Mouse (Mus musculus): ENCODE data around the gene Serpina3c. TPM values are rescaled to one million over a fixed set of nuclear protein-coding genes. Genes with fewer than 3 reads are reported as not detected.

Gene Serpina3c
- polyA plus RNA-seq, 1 experiment from 2014 or later, result not detected

- Histone ChIP-seq H3K27ac (ENCODE audit: low read depth, low read length) (no peak overlapping the region), H3K36me3 (ENCODE audit: control insufficient read depth, insufficient read depth, low read length) (no peaks in the 10 kb centered on the region), H3K9ac (ENCODE audit: low read depth, low read length) (no peak overlapping the region), H3K4me3 (ENCODE audit: low read depth, low read length) (no peak overlapping the region), H3K27me3 (ENCODE audit: control insufficient read depth, insufficient read depth, low read length) (no peaks in the 10 kb centered on the region), H3K4me1 (replicated peaks; ENCODE audit: control insufficient read depth, insufficient read depth, low read length) (no peaks in the 10 kb centered on the region), H3K4me2 (replicated peaks; ENCODE audit: low read depth, low read length) (no peak overlapping the region), H3K9me3 (ENCODE audit: control insufficient read depth, low read length) (no peaks in the 10 kb centered on the region)
- ATAC-seq (ENCODE audit: low FRiP score), result no peak
- WGBS, result 90% methylated on average over 3 of the region's 3 CpGs
- no peak for DNase-seq (ENCODE audit: low spot score)
Measured at GRCm38 (mm10) chr12:104153041-104153645, 527 bp downstream of the Serpina3c start.

- no peaks in the 10 kb centered on the region for H3K36me3 ChIP-seq (ENCODE audit: control insufficient read depth, insufficient read depth, low read length)
- H3K9ac ChIP-seq (ENCODE audit: low read depth, low read length), result no peak overlapping the region
- no peak for DNase-seq (ENCODE audit: low spot score)
- no peak for ATAC-seq (ENCODE audit: low FRiP score)
- no peaks in the 10 kb centered on the region for H3K4me1 ChIP-seq (replicated peaks; ENCODE audit: control insufficient read depth, insufficient read depth, low read length)
- H3K27me3 ChIP-seq (ENCODE audit: control insufficient read depth, insufficient read depth, low read length), result no peaks in the 10 kb centered on the region
- H3K4me3 ChIP-seq (ENCODE audit: low read depth, low read length), result no peak overlapping the region
- H3K4me2 ChIP-seq (replicated peaks; ENCODE audit: low read depth, low read length), result no peak overlapping the region
- WGBS, result 80% methylated on average over 2 of the region's 2 CpGs
- no peaks in the 10 kb centered on the region for H3K9me3 ChIP-seq (ENCODE audit: control insufficient read depth, low read length)
- H3K27ac ChIP-seq (ENCODE audit: low read depth, low read length), result no peak overlapping the region
Measured at GRCm38 (mm10) chr12:104151989-104152388, 1.7 kb downstream of the Serpina3c start.

DNA sequence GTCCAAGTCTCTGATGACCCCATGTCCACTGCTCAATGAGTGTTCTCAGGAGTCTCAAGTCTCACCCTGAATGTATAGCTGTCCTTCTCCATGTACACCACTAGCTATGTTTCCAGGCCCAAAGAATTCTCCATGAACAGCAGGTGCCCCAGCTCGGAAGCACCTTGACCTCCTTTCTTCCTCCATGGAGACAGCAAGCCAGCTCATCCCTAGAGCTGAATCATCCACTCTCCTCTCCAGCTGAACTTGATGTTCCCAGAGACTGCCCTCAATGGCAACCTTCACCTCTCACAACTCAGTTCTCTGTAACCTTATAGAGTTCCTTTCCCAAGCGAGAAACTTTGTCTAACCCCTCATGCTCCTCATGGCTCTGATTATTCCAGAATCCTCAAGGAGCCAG, 8.1 kb downstream of the Serpina3c start:
- ATAC-seq (ENCODE audit: low FRiP score) (no peak), DNase-seq (ENCODE audit: low spot score) (no peak)
- H3K9me3 ChIP-seq (ENCODE audit: control insufficient read depth, low read length), result no peaks in the 10 kb centered on the region
- H3K9ac ChIP-seq (ENCODE audit: low read depth, low read length), result no peak overlapping the region
- H3K4me3 ChIP-seq (ENCODE audit: low read depth, low read length), result no peak overlapping the region
- WGBS, result 82% methylated on average over 2 of the region's 2 CpGs
- H3K27ac ChIP-seq (ENCODE audit: low read depth, low read length), result no peak overlapping the region
- no peaks in the 10 kb centered on the region for H3K36me3 ChIP-seq (ENCODE audit: control insufficient read depth, insufficient read depth, low read length)
- no peaks in the 10 kb centered on the region for H3K27me3 ChIP-seq (ENCODE audit: control insufficient read depth, insufficient read depth, low read length)
- H3K4me2 ChIP-seq (replicated peaks; ENCODE audit: low read depth, low read length), result no peak overlapping the region
- H3K4me1 ChIP-seq (replicated peaks; ENCODE audit: control insufficient read depth, insufficient read depth, low read length), result no peaks in the 10 kb centered on the region

DNA sequence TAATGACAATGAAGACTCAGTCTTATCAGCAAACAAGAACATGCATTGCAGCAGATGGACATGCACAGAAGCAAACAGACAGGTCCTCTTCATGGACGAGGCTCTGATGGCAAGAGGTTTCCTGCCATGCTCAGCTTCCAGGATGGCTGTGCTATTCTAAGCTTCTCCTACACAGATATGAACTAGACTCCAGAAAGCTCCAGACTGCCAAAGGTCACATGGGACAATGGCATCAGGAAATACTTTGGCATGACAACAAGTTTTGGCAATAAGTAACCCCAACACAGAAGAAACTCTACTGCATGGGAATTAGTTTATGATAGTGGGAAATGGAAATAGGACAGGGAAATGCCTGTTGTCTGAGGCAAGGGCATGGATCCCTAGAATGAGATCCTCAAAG, 10.4 kb downstream of the Serpina3c start:
- Histone ChIP-seq H3K4me3 (ENCODE audit: low read depth, low read length) (no peak overlapping the region), H3K4me2 (replicated peaks; ENCODE audit: low read depth, low read length) (no peak overlapping the region), H3K4me1 (replicated peaks; ENCODE audit: control insufficient read depth, insufficient read depth, low read length) (no peaks in the 10 kb centered on the region), H3K9ac (ENCODE audit: low read depth, low read length) (no peak overlapping the region), H3K27me3 (ENCODE audit: control insufficient read depth, insufficient read depth, low read length) (no peaks in the 10 kb centered on the region), H3K36me3 (ENCODE audit: control insufficient read depth, insufficient read depth, low read length) (no peaks in the 10 kb centered on the region), H3K27ac (ENCODE audit: low read depth, low read length) (no peak overlapping the region), H3K9me3 (ENCODE audit: control insufficient read depth, low read length) (no peaks in the 10 kb centered on the region)
- no peak for ATAC-seq (ENCODE audit: low FRiP score)
- no peak for DNase-seq (ENCODE audit: low spot score)
- 77% methylated on average over 1 of the region's 1 CpGs for WGBS

DNA sequence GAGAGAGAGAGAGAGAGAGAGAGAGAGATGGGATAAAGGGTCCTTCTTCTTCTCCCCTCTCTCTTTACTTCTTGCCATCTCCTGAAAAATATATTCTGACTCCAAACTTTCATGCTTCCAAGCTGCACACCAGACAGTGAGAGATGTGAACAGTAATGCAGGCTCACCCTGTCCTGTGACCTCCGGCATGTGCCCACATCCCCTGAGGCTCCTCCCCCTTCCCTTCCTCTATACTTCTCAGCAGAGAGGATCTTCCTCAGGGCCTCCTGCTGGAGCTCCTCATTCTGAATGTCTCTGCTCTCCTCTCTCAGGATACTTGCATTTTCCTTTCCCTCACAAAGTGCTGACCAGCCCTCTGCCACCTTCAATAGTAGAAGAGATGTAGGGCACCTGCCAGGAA, 11.2 kb downstream of the Serpina3c start:
- WGBS, result 63% methylated on average over 1 of the region's 1 CpGs
- Histone ChIP-seq H3K4me3 (ENCODE audit: low read depth, low read length) (no peak overlapping the region), H3K9me3 (ENCODE audit: control insufficient read depth, low read length) (no peaks in the 10 kb centered on the region), H3K4me2 (replicated peaks; ENCODE audit: low read depth, low read length) (no peak overlapping the region), H3K27me3 (ENCODE audit: control insufficient read depth, insufficient read depth, low read length) (no peaks in the 10 kb centered on the region), H3K9ac (ENCODE audit: low read depth, low read length) (no peak overlapping the region), H3K36me3 (ENCODE audit: control insufficient read depth, insufficient read depth, low read length) (no peaks in the 10 kb centered on the region), H3K27ac (ENCODE audit: low read depth, low read length) (no peak overlapping the region), H3K4me1 (replicated peaks; ENCODE audit: control insufficient read depth, insufficient read depth, low read length) (no peaks in the 10 kb centered on the region)
- DNase-seq (ENCODE audit: low spot score), result no peak
- no peak for ATAC-seq (ENCODE audit: low FRiP score)

DNA sequence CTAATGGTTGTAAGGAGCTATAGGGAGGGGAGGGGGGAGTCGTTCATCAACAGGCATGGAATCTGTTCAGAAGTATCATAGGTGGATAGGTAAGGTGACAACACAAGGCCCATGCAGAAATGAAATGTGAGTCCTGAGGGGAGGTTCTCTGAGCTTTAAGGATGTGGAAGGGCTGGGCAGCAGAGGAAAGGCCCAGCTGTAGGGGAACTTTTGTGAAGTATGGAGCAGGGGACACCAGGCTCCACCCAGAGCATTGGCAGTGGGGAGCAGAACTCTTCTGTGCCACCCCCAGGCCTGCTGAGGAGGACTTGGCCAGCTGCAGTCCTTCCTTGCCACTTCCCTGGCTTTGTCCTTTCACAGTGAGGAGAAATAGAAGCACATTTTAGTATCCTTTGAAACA, 12.2 kb downstream of the Serpina3c start:
- ATAC-seq (ENCODE audit: low FRiP score), result no peak
- no peak for DNase-seq (ENCODE audit: low spot score)
- WGBS, result 91% methylated on average over 1 of the region's 1 CpGs
- no peaks in the 10 kb centered on the region for H3K27me3 ChIP-seq (ENCODE audit: control insufficient read depth, insufficient read depth, low read length)
- H3K4me2 ChIP-seq (replicated peaks; ENCODE audit: low read depth, low read length), result no peak overlapping the region
- no peak overlapping the region for H3K9ac ChIP-seq (ENCODE audit: low read depth, low read length)
- H3K4me3 ChIP-seq (ENCODE audit: low read depth, low read length), result no peak overlapping the region
- H3K9me3 ChIP-seq (ENCODE audit: control insufficient read depth, low read length), result no peaks in the 10 kb centered on the region
- no peaks in the 10 kb centered on the region for H3K36me3 ChIP-seq (ENCODE audit: control insufficient read depth, insufficient read depth, low read length)
- H3K27ac ChIP-seq (ENCODE audit: low read depth, low read length), result no peak overlapping the region
- no peaks in the 10 kb centered on the region for H3K4me1 ChIP-seq (replicated peaks; ENCODE audit: control insufficient read depth, insufficient read depth, low read length)

GRCm38 (mm10) chr12:104140543-104141103, 13.0 kb downstream of the Serpina3c start:
- WGBS, result 94% methylated on average over 4 of the region's 4 CpGs
- DNase-seq (ENCODE audit: low spot score), result no peak

GRCm38 (mm10) chr12:104138216-104138615, 15.5 kb downstream of the Serpina3c start:
- no peaks in the 10 kb centered on the region for H3K9me3 ChIP-seq (ENCODE audit: control insufficient read depth, low read length)

More at GRCm38 (mm10) chr12:104140543-104141103, 13.0 kb downstream of the Serpina3c start:
- Histone ChIP-seq H3K4me3 (ENCODE audit: low read depth, low read length) (no peak overlapping the region), H3K27me3 (ENCODE audit: control insufficient read depth, insufficient read depth, low read length) (no peaks in the 10 kb centered on the region), H3K4me2 (replicated peaks; ENCODE audit: low read depth, low read length) (no peak overlapping the region), H3K9me3 (ENCODE audit: control insufficient read depth, low read length) (no peaks in the 10 kb centered on the region), H3K27ac (ENCODE audit: low read depth, low read length) (no peak overlapping the region), H3K9ac (ENCODE audit: low read depth, low read length) (no peak overlapping the region), H3K36me3 (ENCODE audit: control insufficient read depth, insufficient read depth, low read length) (no peaks in the 10 kb centered on the region), H3K4me1 (replicated peaks; ENCODE audit: control insufficient read depth, insufficient read depth, low read length) (no peaks in the 10 kb centered on the region)
- ATAC-seq (ENCODE audit: low FRiP score), result no peak

DNA sequence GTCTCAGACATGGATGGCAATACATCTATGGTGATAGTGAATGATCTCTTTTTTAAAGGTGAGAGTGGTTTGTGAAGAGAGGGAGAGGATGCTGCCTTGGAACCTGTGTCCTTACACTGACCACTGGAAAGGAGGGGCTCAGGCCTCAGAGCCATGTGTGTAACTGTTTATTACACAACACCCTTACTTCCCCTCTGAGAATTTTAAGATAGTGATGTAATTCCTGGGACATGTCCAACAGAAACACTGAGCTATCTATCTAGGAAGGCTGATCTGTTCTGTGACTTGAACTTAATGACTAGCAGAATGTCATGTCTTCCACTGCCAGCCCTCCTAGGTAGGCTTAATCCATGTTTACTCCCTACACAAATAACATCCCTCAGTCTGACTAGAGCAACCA, 22.6 kb downstream of the Serpina3c start:
- no peak overlapping the region for H3K9ac ChIP-seq (ENCODE audit: low read depth, low read length)
- no peaks in the 10 kb centered on the region for H3K27me3 ChIP-seq (ENCODE audit: control insufficient read depth, insufficient read depth, low read length)
- ATAC-seq (ENCODE audit: low FRiP score) (no peak), DNase-seq (ENCODE audit: low spot score) (no peak)
- H3K4me2 ChIP-seq (replicated peaks; ENCODE audit: low read depth, low read length), result no peak overlapping the region
- H3K36me3 ChIP-seq (ENCODE audit: control insufficient read depth, insufficient read depth, low read length), result no peaks in the 10 kb centered on the region
- H3K4me3 ChIP-seq (ENCODE audit: low read depth, low read length), result no peak overlapping the region
- no peaks in the 10 kb centered on the region for H3K9me3 ChIP-seq (ENCODE audit: control insufficient read depth, low read length)
- H3K4me1 ChIP-seq (replicated peaks; ENCODE audit: control insufficient read depth, insufficient read depth, low read length), result no peaks in the 10 kb centered on the region
- no peak overlapping the region for H3K27ac ChIP-seq (ENCODE audit: low read depth, low read length)

More at GRCm38 (mm10) chr12:104138216-104138615, 15.5 kb downstream of the Serpina3c start:
- H3K4me1 ChIP-seq (replicated peaks; ENCODE audit: control insufficient read depth, insufficient read depth, low read length), result no peaks in the 10 kb centered on the region
- no peak overlapping the region for H3K27ac ChIP-seq (ENCODE audit: low read depth, low read length)
- WGBS, result 89% methylated on average over 2 of the region's 2 CpGs
- H3K36me3 ChIP-seq (ENCODE audit: control insufficient read depth, insufficient read depth, low read length), result no peaks in the 10 kb centered on the region
- no peak overlapping the region for H3K9ac ChIP-seq (ENCODE audit: low read depth, low read length)
- DNase-seq (ENCODE audit: low spot score) (no peak), ATAC-seq (ENCODE audit: low FRiP score) (no peak)
- H3K4me3 ChIP-seq (ENCODE audit: low read depth, low read length), result no peak overlapping the region
- H3K27me3 ChIP-seq (ENCODE audit: control insufficient read depth, insufficient read depth, low read length), result no peaks in the 10 kb centered on the region
- no peak overlapping the region for H3K4me2 ChIP-seq (replicated peaks; ENCODE audit: low read depth, low read length)
